Mouse (Mus musculus): ENCODE results near the gene 2510009E07Rik. TPM values are rescaled to one million over a fixed set of nuclear protein-coding genes. Genes with fewer than 3 reads are reported as not detected.

2510009E07Rik gene
- total and polyA plus RNA-seq, 3 experiments, result not detected

GRCm38 (mm10) chr16:21655291-21655690 is 39.2 kb downstream of the 2510009E07Rik start:
- dilution Hi-C loops (cut with MboI; ENCODE audit: extremely low pct_ligation_motif_present, extremely low pct_unique_long_range_greater_than_20kb, low sequenced_read_pairs), result no loop called here
- H3K79me2 ChIP-seq (replicated peaks; ENCODE audit: control insufficient read depth, extremely low read depth, insufficient read depth, poor library complexity, severe bottlenecking), result no peaks in the 10 kb centered on the region
- in situ Hi-C loops (cut with MboI; ENCODE audit: low pct_ligation_motif_present, low pct_unique_long_range_greater_than_20kb, low sequenced_read_pairs), result no loop called here
- H3K9ac ChIP-seq (ENCODE audit: insufficient read depth, low read depth), result no peak overlapping the region
- H3K36me3 ChIP-seq (replicated peaks in 1 of 2; ENCODE audit: control insufficient read depth in 1 of 2, insufficient read depth in 1 of 2, low read length in 1 of 2), result no peaks in the 10 kb centered on the region
- H3K27me3 ChIP-seq (replicated peaks), result no peaks in the 10 kb centered on the region
- no peak for DNase-seq (ENCODE audit: extremely low read depth)
- no peak overlapping the region for H3K4me3 ChIP-seq (replicated peaks in 1 of 3; ENCODE audit: low read depth in 2 of 3, low read length in 2 of 3, poor library complexity in 1 of 3)
- TF ChIP-seq RAD21 (IDR thresholded peaks at IDR 0.05; ENCODE audit: low read depth, low read length), result no peak
- TF ChIP-seq POLR2AphosphoS2 (IDR thresholded peaks at IDR 0.05; ENCODE audit: low read depth, low read length), result no peak
- TF ChIP-seq ZNF384 (IDR thresholded peaks at IDR 0.05; ENCODE audit: low read depth, low read length), result no peak
- peaks cover 2% of the 10 kb centered on the region for H3K9me3 ChIP-seq (replicated peaks; ENCODE audit: low read length)
- no peak overlapping the region for H3K4me2 ChIP-seq (ENCODE audit: insufficient read depth, low read depth, poor library complexity, severe bottlenecking)
- peaks cover 3 to 12% of the 10 kb centered on the region in 2 experiments for H3K4me1 ChIP-seq (ENCODE audit: control insufficient read depth in 1 of 2, insufficient read depth in 2 of 2)
- no peak overlapping the region for H3K27ac ChIP-seq (ENCODE audit: insufficient read depth, low read depth)

- in situ Hi-C loops (cut with MboI; ENCODE audit: low pct_ligation_motif_present, low pct_unique_long_range_greater_than_20kb, low sequenced_read_pairs), result no loop called here
- Histone ChIP-seq H3K27me3 (replicated peaks) (no peaks in the 10 kb centered on the region), H3K27ac (ENCODE audit: insufficient read depth, low read depth) (no peak overlapping the region), H3K9me3 (replicated peaks; ENCODE audit: low read length) (peaks cover 2% of the 10 kb centered on the region), H3K9ac (ENCODE audit: insufficient read depth, low read depth) (no peak overlapping the region), H3K4me2 (ENCODE audit: insufficient read depth, low read depth, poor library complexity, severe bottlenecking) (no peak overlapping the region), H3K4me3 (replicated peaks in 1 of 3; ENCODE audit: low read depth in 2 of 3, low read length in 2 of 3, poor library complexity in 1 of 3) (no peak overlapping the region), H3K79me2 (replicated peaks; ENCODE audit: control insufficient read depth, extremely low read depth, insufficient read depth, poor library complexity, severe bottlenecking) (no peaks in the 10 kb centered on the region), H3K36me3 (replicated peaks in 1 of 2; ENCODE audit: control insufficient read depth in 1 of 2, insufficient read depth in 1 of 2, low read length in 1 of 2) (no peaks in the 10 kb centered on the region), H3K4me1 (ENCODE audit: control insufficient read depth in 1 of 2, insufficient read depth in 2 of 2) (peaks cover 0 to 3% of the 10 kb centered on the region in 2 experiments; a peak in 2 of 4 replicates)
- no peak for DNase-seq (ENCODE audit: extremely low read depth)
- no peak for TF ChIP-seq SIN3A (IDR thresholded peaks at IDR 0.05; ENCODE audit: low read length)
- TF ChIP-seq CTCF (conservative IDR thresholded peaks at IDR 0.05 in 1 of 2, IDR thresholded peaks at IDR 0.05 in 1 of 2; ENCODE audit: low read depth in 2 of 2, low read length in 2 of 2), result no peak
- TF ChIP-seq UBTF (IDR thresholded peaks at IDR 0.05; ENCODE audit: low read depth, low read length), result no peak
- TF ChIP-seq IRF4 (IDR thresholded peaks at IDR 0.05; ENCODE audit: low read depth, low read length), result no peak
- TF ChIP-seq E2F4 (IDR thresholded peaks at IDR 0.05; ENCODE audit: insufficient replicate concordance, low read depth, low read length), result no peak
- no peak for TF ChIP-seq USF2 (conservative IDR thresholded peaks at IDR 0.05; ENCODE audit: low read depth, low read length)
- dilution Hi-C loops (cut with MboI; ENCODE audit: extremely low pct_ligation_motif_present, extremely low pct_unique_long_range_greater_than_20kb, low sequenced_read_pairs), result no loop called here
Observed at GRCm38 (mm10) chr16:21654384-21654783, 40.1 kb downstream of the 2510009E07Rik start.

- dilution Hi-C loops (cut with MboI; ENCODE audit: extremely low pct_ligation_motif_present, extremely low pct_unique_long_range_greater_than_20kb, low sequenced_read_pairs), result no loop called here
Observed at GRCm38 (mm10) chr16:21653151-21653550, 41.3 kb downstream of the 2510009E07Rik start.

More at GRCm38 (mm10) chr16:21653151-21653550, 41.3 kb downstream of the 2510009E07Rik start:
- Histone ChIP-seq H3K4me3 (replicated peaks in 1 of 3; ENCODE audit: low read depth in 2 of 3, low read length in 2 of 3, poor library complexity in 1 of 3) (no peak overlapping the region), H3K79me2 (replicated peaks; ENCODE audit: control insufficient read depth, extremely low read depth, insufficient read depth, poor library complexity, severe bottlenecking) (no peaks in the 10 kb centered on the region), H3K36me3 (replicated peaks in 1 of 2; ENCODE audit: control insufficient read depth in 1 of 2, insufficient read depth in 1 of 2, low read length in 1 of 2) (no peaks in the 10 kb centered on the region), H3K27me3 (replicated peaks) (no peaks in the 10 kb centered on the region), H3K4me2 (ENCODE audit: insufficient read depth, low read depth, poor library complexity, severe bottlenecking) (no peak overlapping the region), H3K27ac (ENCODE audit: insufficient read depth, low read depth) (no peak overlapping the region), H3K9ac (ENCODE audit: insufficient read depth, low read depth) (no peak overlapping the region), H3K9me3 (replicated peaks; ENCODE audit: low read length) (peaks cover 2% of the 10 kb centered on the region), H3K4me1 (ENCODE audit: control insufficient read depth in 1 of 2, insufficient read depth in 2 of 2) (peaks cover under 1 to 12% of the 10 kb centered on the region in 2 experiments; a peak in 3 of 4 replicates)
- no peak for DNase-seq (ENCODE audit: extremely low read depth)
- TF ChIP-seq JUND (conservative IDR thresholded peaks at IDR 0.05; ENCODE audit: low read depth, low read length) (no peak), PAX5 (IDR thresholded peaks at IDR 0.05; ENCODE audit: low read length) (no peak), JUN (IDR thresholded peaks at IDR 0.05; ENCODE audit: insufficient read depth, low read depth, low read length) (no peak), IRF4 (IDR thresholded peaks at IDR 0.05; ENCODE audit: low read depth, low read length) (no peak), NELFE (IDR thresholded peaks at IDR 0.05; ENCODE audit: low read depth, low read length) (no peak), E2F4 (IDR thresholded peaks at IDR 0.05; ENCODE audit: insufficient replicate concordance, low read depth, low read length) (no peak), USF1 (IDR thresholded peaks at IDR 0.05; ENCODE audit: low read depth, low read length) (no peak), MXI1 (IDR thresholded peaks at IDR 0.05; ENCODE audit: low read depth, low read length) (no peak), RCOR1 (conservative IDR thresholded peaks at IDR 0.05; ENCODE audit: low read depth, low read length) (no peak), TBP (conservative IDR thresholded peaks at IDR 0.05; ENCODE audit: low read depth, low read length) (no peak), SMC3 (IDR thresholded peaks at IDR 0.05; ENCODE audit: low read depth, low read length) (no peak), ZKSCAN1 (IDR thresholded peaks at IDR 0.05; ENCODE audit: borderline replicate concordance, low read depth, low read length) (no peak), GABPA (IDR thresholded peaks at IDR 0.05; ENCODE audit: insufficient replicate concordance, low read depth, low read length) (no peak)
- in situ Hi-C loops (cut with MboI; ENCODE audit: low pct_ligation_motif_present, low pct_unique_long_range_greater_than_20kb, low sequenced_read_pairs), result no loop called here
